Mouse (Mus musculus) left cerebral cortex, adult 11 months (tissue): ENCODE measurements around the gene Ccdc86.

Experiments used
- DNase-seq: peaks from one replicate; pipeline ENCODE4 v3.0.0; 2022; ENCODE audit warnings: low spot score

Ccdc86 gene

GRCm38 (mm10) chr19:10905728-10906000 is 43.4 kb downstream of the Ccdc86 start:
- no peak for DNase-seq

- peak; percentile 53 for DNase-seq
Observed at GRCm38 (mm10) chr19:10904927-10905727, 43.9 kb downstream of the Ccdc86 start.

GRCm38 (mm10) chr19:10904512-10904911 is 44.6 kb downstream of the Ccdc86 start:
- DNase-seq = no peak

- DNase-seq = no peak
Observed at GRCm38 (mm10) chr19:10901046-10901445, 48.0 kb downstream of the Ccdc86 start.

- DNase-seq = no peak
Observed at GRCm38 (mm10) chr19:10900315-10900714, 48.8 kb downstream of the Ccdc86 start.

- no peak for DNase-seq
Observed at GRCm38 (mm10) chr19:10897491-10897890, 51.6 kb downstream of the Ccdc86 start.

- DNase-seq = no peak
Observed at GRCm38 (mm10) chr19:10896849-10897248, 52.2 kb downstream of the Ccdc86 start.

GRCm38 (mm10) chr19:10895708-10896107 is 53.4 kb downstream of the Ccdc86 start:
- DNase-seq = no peak

GRCm38 (mm10) chr19:10895016-10895528 is 54.0 kb downstream of the Ccdc86 start, which contains the start of gene Prpf19:
TSS of gene Prpf19 (plus strand) at chr19:10895231.
- DNase-seq = peak; percentile 96

GRCm38 (mm10) chr19:10892201-10892600 is 56.9 kb downstream of the Ccdc86 start:
- no peak for DNase-seq
